Mouse (Mus musculus): ENCODE data around the gene Kcnh3.
"Not testable (repeated sequence)": the region's sequence is repeated elsewhere in the genome, so short reads cannot be mapped to it uniquely, and the experiment has no call there.

The Kcnh3 gene

GRCm38 (mm10) chr15:99240129-99240528 is 15.5 kb downstream of the Kcnh3 start:
- DNase-seq (ENCODE audit: low spot score) = no peak

- no peak for DNase-seq (ENCODE audit: low spot score)
Observed at GRCm38 (mm10) chr15:99241249-99241648, 16.6 kb downstream of the Kcnh3 start.

GRCm38 (mm10) chr15:99242045-99242444 is 17.4 kb downstream of the Kcnh3 start:
- DNase-seq (ENCODE audit: low spot score) = no peak

GRCm38 (mm10) chr15:99246736-99247135 is 22.1 kb downstream of the Kcnh3 start:
- not testable (repeated sequence) for DNase-seq (ENCODE audit: low spot score)

GRCm38 (mm10) chr15:99248972-99249371 is 24.3 kb downstream of the Kcnh3 start:
- no peak for DNase-seq (ENCODE audit: low spot score)

GRCm38 (mm10) chr15:99249938-99250337 is 25.3 kb downstream of the Kcnh3 start:
- no peak for DNase-seq (ENCODE audit: low spot score)

GRCm38 (mm10) chr15:99251111-99251510 is 26.4 kb downstream of the Kcnh3 start:
- peak; percentile 26 for DNase-seq (ENCODE audit: low spot score)

GRCm38 (mm10) chr15:99251626-99252380 is 27.1 kb downstream of the Kcnh3 start, which contains the start of gene Mcrs1:
Mcrs1 (minus strand) TSS chr15:99251961.
- peak; percentile 93 for DNase-seq (ENCODE audit: low spot score)

- no peak for DNase-seq (ENCODE audit: low spot score)
Observed at GRCm38 (mm10) chr15:99252381-99253174, 27.9 kb downstream of the Kcnh3 start.

GRCm38 (mm10) chr15:99253175-99253479 is 28.5 kb downstream of the Kcnh3 start:
- DNase-seq (ENCODE audit: low spot score) = not testable (repeated sequence)

- no peak for DNase-seq (ENCODE audit: low spot score)
Observed at GRCm38 (mm10) chr15:99253772-99254171, 29.1 kb downstream of the Kcnh3 start.

GRCm38 (mm10) chr15:99254477-99255005 is 29.9 kb downstream of the Kcnh3 start:
- no peak for DNase-seq (ENCODE audit: low spot score)

- DNase-seq (ENCODE audit: low spot score) = no peak
Observed at GRCm38 (mm10) chr15:99255241-99255749, 30.6 kb downstream of the Kcnh3 start.

GRCm38 (mm10) chr15:99259167-99259729 is 34.6 kb downstream of the Kcnh3 start:
- peak; percentile 22 for DNase-seq (ENCODE audit: low spot score)

- DNase-seq (ENCODE audit: low spot score) = peak; percentile 60
Observed at GRCm38 (mm10) chr15:99259730-99260252, 35.1 kb downstream of the Kcnh3 start.

GRCm38 (mm10) chr15:99262702-99263101 is 38.0 kb downstream of the Kcnh3 start:
- DNase-seq (ENCODE audit: low spot score) = no peak

GRCm38 (mm10) chr15:99264363-99264762 is 39.7 kb downstream of the Kcnh3 start:
- no peak for DNase-seq (ENCODE audit: low spot score)

GRCm38 (mm10) chr15:99265679-99266078 is 41.0 kb downstream of the Kcnh3 start:
- peak; percentile 71 for DNase-seq (ENCODE audit: low spot score)

- no peak for DNase-seq (ENCODE audit: low spot score)
Observed at GRCm38 (mm10) chr15:99276095-99276494, 51.4 kb downstream of the Kcnh3 start.

- no peak for DNase-seq (ENCODE audit: low spot score)
Observed at GRCm38 (mm10) chr15:99278271-99278670, 53.6 kb downstream of the Kcnh3 start.

- DNase-seq (ENCODE audit: low spot score) = no peak
Observed at GRCm38 (mm10) chr15:99283456-99283855, 58.8 kb downstream of the Kcnh3 start.

GRCm38 (mm10) chr15:99284527-99285188 is 60.0 kb downstream of the Kcnh3 start:
- DNase-seq (ENCODE audit: low spot score) = no peak

Data from ovary, postnatal 14 days (tissue).